Mouse (Mus musculus) thymus, adult 2 months (tissue): ENCODE measurements at regions not wholly inside any gene's neighbourhood (a gene's known extent, or its start where the extent isn't known, plus 50 kb on each side); places are given as distances from the start of the nearest gene placed in this dataset.

Experiments
- CTCF ChIP-seq: fragments of 200-500 bp; IDR thresholded peaks from 2 replicates; pipeline ENCODE4 v1.5.1; 2012; ENCODE audit warnings: mild to moderate bottlenecking, control low read depth, low read length, moderate library complexity, borderline replicate concordance; ENCODE audit not compliant: control insufficient read depth, poor library complexity, insufficient read depth; ENCODE audit errors: extremely low read depth
- POLR2A ChIP-seq: fragments of 200-500 bp; IDR thresholded peaks from 2 replicates; pipeline ENCODE4 v1.6.1; 2012; ENCODE audit warnings: mild to moderate bottlenecking, low read length, control low read depth, moderate library complexity; ENCODE audit not compliant: control insufficient read depth, poor library complexity, insufficient read depth; ENCODE audit errors: extremely low read depth

DNA sequence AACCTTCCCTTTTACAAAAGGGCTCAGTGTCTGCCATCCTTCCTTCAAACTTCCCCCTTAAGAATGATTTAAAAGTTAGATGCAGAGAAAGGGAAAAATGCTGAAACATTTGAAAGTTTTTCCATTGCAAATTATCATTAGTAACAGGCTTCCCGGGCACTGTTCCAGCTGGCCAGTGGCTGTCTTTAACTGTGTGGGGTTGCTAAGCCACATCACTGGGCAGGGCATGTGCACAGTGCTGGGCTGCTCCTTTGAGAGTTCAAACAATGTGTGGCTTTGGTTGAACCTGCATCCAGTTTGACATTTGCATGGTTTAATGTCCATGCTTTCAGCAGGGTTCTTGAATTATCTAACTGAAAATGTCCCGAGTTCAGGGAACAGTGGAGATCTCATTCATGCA, 512.1 kb upstream of the Id2 start:
- TF ChIP-seq CTCF (no peak), POLR2A (no peak)
